Mouse (Mus musculus) brain, embryonic 14.5 days (tissue): ENCODE data around the gene Psme2.

ENCODE experiments used
- CTCF ChIP-seq: fragments of 200-500 bp; IDR thresholded peaks from 2 replicates; pipeline ENCODE4 v1.5.1; 2012; ENCODE audit warnings: inconsistent platforms, mild to moderate bottlenecking, moderate library complexity, borderline replicate concordance; ENCODE audit not compliant: insufficient read depth, insufficient read length; ENCODE audit errors: extremely low read depth
- POLR2A ChIP-seq: fragments of 200-500 bp; IDR thresholded peaks from 2 replicates; pipeline ENCODE4 v1.6.1; 2012; ENCODE audit warnings: mild to moderate bottlenecking, inconsistent platforms, borderline replicate concordance; ENCODE audit not compliant: poor library complexity, insufficient read depth, insufficient read length, severe bottlenecking; ENCODE audit errors: extremely low read depth

GRCm38 (mm10) chr14:55592226-55592625 is 1.3 kb upstream of the Psme2 start:
- TF ChIP-seq CTCF (no peak), POLR2A (no peak)
